Mouse (Mus musculus) spleen, postnatal 4 days (tissue): ENCODE data around the gene Rp2.

Source experiments
- DNase-seq, 2 experiments: peaks; one replicate each; pipeline ENCODE4 v3.0.0; 2022; ENCODE audit warnings: low spot score in 2 of 2

Rp2 gene

GRCm38 (mm10) chrX:20425140-20425838 lies 61.0 kb downstream of the Rp2 start, which contains the start of gene Jade3:
TSS of gene Jade3 (plus strand) at chrX:20425688.
- DNase-seq = peak; percentile 77 to 85

GRCm38 (mm10) chrX:20425839-20426449 lies 61.7 kb downstream of the Rp2 start:
- peak; percentile 32 to 78 for DNase-seq
